Mouse (Mus musculus) mature B cell (primary cell): ENCODE data around the gene Vmn2r36.
"Not testable (repeated sequence)": the region's sequence is repeated elsewhere in the genome, so short reads cannot be mapped to it uniquely, and the experiment has no call there.

Experiments
- in situ Hi-C: fragments of 300-500 bp; cut with MboI; formaldehyde crosslinking; loops from 2 replicates; pipeline ENCODE4 v1.14.3; 2019

The Vmn2r36 gene

GRCm38 (mm10) chr7:7902395-7902794 is at the start of gene Vmn2r36:
Gene Vmn2r36 (minus strand): TSS chr7:7902495.
- in situ Hi-C loops: not testable (repeated sequence)
